Comparison of ENCODE assay signal across 9 mouse cellular contexts in genomic region chr17:36231318-36231717, GRCm38 (mm10). TPM values are rescaled to one million over a fixed set of nuclear protein-coding genes. Genes with fewer than 3 reads are reported as not detected.
DNase-seq lines count a peak whose midpoint lies in the region; ATAC-seq and TF ChIP-seq lines count a peak whose summit lies in the region.
"Had no signal": no experiment of that assay in that cellular context is flagged by ENCODE, and none has a peak within 500 bp of the region (broad histone marks: within the 10 kb centered on the region; RNA-seq: fewer than 3 reads in every experiment).

No protein-coding gene starts in this region.

- intact Hi-C loops in heart, postnatal 25 days (cut with DNase I), result no loop called here

- no peak overlapping the region for H3K27ac ChIP-seq in cortical plate, adult 2 months (ENCODE audit: insufficient read depth, low read length)
- no peak overlapping the region for H3K27ac ChIP-seq in liver, embryonic 13.5 days
- H3K27ac ChIP-seq: layer of hippocampus, adult 2 months had no signal

- DNase-seq in layer of hippocampus, adult 18-20 months (ENCODE audit: low spot score in 2 of 2), result peak; percentile 19 to 38
- DNase-seq in layer of hippocampus, adult 9-10 months (ENCODE audit: low spot score), result no peak
- peak; percentile 80 for DNase-seq in T-cell, adult 2 months (ENCODE audit: low spot score)
- peak; percentile 13 for DNase-seq in heart, postnatal 25 days (ENCODE audit: low spot score)
- peak; percentile 8 for DNase-seq in liver, embryonic 13.5 days
- peak; percentile 12 to 24 for DNase-seq in right cerebral cortex, postnatal 36 days (ENCODE audit: low spot score in 2 of 2)
- DNase-seq in urinary bladder, postnatal 36 days (ENCODE audit: low spot score in 2 of 2), result peak; percentile 57 to 75

- no peaks in the 10 kb centered on the region for H3K4me1 ChIP-seq in cortical plate, adult 2 months (ENCODE audit: control insufficient read depth, insufficient read depth, low read length)
- H3K4me1 ChIP-seq in liver, embryonic 13.5 days (replicated peaks), result no peaks in the 10 kb centered on the region

- no peak overlapping the region for H3K9ac ChIP-seq in liver, embryonic 13.5 days

- peak; percentile 29; the same call in 1 of the 2 replicates for TF ChIP-seq CTCF in cortical plate, adult 2 months (IDR thresholded peaks at IDR 0.05; ENCODE audit: extremely low read depth, insufficient read depth, low read length)

- WGBS in liver, embryonic 13.5 days (ENCODE audit: insufficient replicate concordance), result 6% methylated on average over 36 of the region's 36 CpGs

- H3K4me3 ChIP-seq in cortical plate, adult 2 months (ENCODE audit: insufficient read depth, low read length), result no peak overlapping the region
- H3K4me3 ChIP-seq in liver, embryonic 13.5 days (replicated peaks), result no peak overlapping the region
- H3K4me3 ChIP-seq: layer of hippocampus, adult 2 months had no signal

- H3K36me3 ChIP-seq in liver, embryonic 13.5 days, result no peaks in the 10 kb centered on the region

- ATAC-seq in liver, embryonic 13.5 days (ENCODE audit: low read depth), result no peak

- H3K27me3 ChIP-seq in liver, embryonic 13.5 days, result peaks cover 29% of the 10 kb centered on the region

- H3K4me2 ChIP-seq in liver, embryonic 13.5 days, result no peak overlapping the region

- TF ChIP-seq POLR2A in cortical plate, adult 2 months (IDR thresholded peaks at IDR 0.05; ENCODE audit: extremely low read depth, insufficient read depth, low read length), result no peak

- H3K9me3 ChIP-seq in liver, embryonic 13.5 days (replicated peaks), result no peaks in the 10 kb centered on the region

RNA-seq across cellular contexts. Expression of gene Rpp21, which starts 26.6 kb away (rescaled TPM):
- 10 to 100 TPM; 43.8 to 45.2 TPM for total RNA-seq in layer of hippocampus, adult 18-20 months (2021)
- polyA plus RNA-seq in cortical plate, adult 2 months (2012; rRNA removed), result 59.3 and 60.0 TPM in 2 replicates
- total RNA-seq in heart, postnatal 25 days (2021), result 10 to 100 TPM; 35.9 to 36.8 TPM
- polyA plus RNA-seq in liver, embryonic 13.5 days (2015; fragmentation: Nextera tagmentation; extraction: Ambion mirVana), result 60.0 and 75.1 TPM in 2 replicates

RNA-seq across cellular contexts. Expression of gene Trim39, which starts 40.7 kb away (rescaled TPM):
- 10 to 100 TPM; 22.0 to 23.3 TPM for total RNA-seq in layer of hippocampus, adult 18-20 months (2021)
- polyA plus RNA-seq in cortical plate, adult 2 months (2012; rRNA removed), result 30.6 and 34.9 TPM in 2 replicates
- 1 to 10 TPM; 5.7 to 7.0 TPM for total RNA-seq in heart, postnatal 25 days (2021)
- polyA plus RNA-seq in liver, embryonic 13.5 days (2015; fragmentation: Nextera tagmentation; extraction: Ambion mirVana), result 6.1 and 6.7 TPM in 2 replicates

RNA-seq across cellular contexts. Expression of gene H2-T3, which starts 41.2 kb away (rescaled TPM):
- not detected for total RNA-seq in layer of hippocampus, adult 18-20 months (2021)
- not detected in 2 replicates for polyA plus RNA-seq in cortical plate, adult 2 months (2012; rRNA removed)
- total RNA-seq in heart, postnatal 25 days (2021), result not detected
- not detected in 2 replicates for polyA plus RNA-seq in liver, embryonic 13.5 days (2015; fragmentation: Nextera tagmentation; extraction: Ambion mirVana)
- total RNA-seq: layer of hippocampus, adult 2 months had no signal

RNA-seq across cellular contexts. Expression of gene H2-M10.2, which starts 55.0 kb away (rescaled TPM):
- total RNA-seq in layer of hippocampus, adult 18-20 months (2021), result not detected
- not detected in 2 replicates for polyA plus RNA-seq in cortical plate, adult 2 months (2012; rRNA removed)
- total RNA-seq in heart, postnatal 25 days (2021), result not detected
- polyA plus RNA-seq in liver, embryonic 13.5 days (2015; fragmentation: Nextera tagmentation; extraction: Ambion mirVana), result not detected in 2 replicates
- total RNA-seq: layer of hippocampus, adult 2 months had no signal
